Mouse (Mus musculus) cerebellum, adult 9-11 months (tissue): ENCODE results near the gene Best3.

Experiments used
- DNase-seq: peaks from one replicate; pipeline ENCODE4 v3.0.0; 2022

The Best3 gene

DNA sequence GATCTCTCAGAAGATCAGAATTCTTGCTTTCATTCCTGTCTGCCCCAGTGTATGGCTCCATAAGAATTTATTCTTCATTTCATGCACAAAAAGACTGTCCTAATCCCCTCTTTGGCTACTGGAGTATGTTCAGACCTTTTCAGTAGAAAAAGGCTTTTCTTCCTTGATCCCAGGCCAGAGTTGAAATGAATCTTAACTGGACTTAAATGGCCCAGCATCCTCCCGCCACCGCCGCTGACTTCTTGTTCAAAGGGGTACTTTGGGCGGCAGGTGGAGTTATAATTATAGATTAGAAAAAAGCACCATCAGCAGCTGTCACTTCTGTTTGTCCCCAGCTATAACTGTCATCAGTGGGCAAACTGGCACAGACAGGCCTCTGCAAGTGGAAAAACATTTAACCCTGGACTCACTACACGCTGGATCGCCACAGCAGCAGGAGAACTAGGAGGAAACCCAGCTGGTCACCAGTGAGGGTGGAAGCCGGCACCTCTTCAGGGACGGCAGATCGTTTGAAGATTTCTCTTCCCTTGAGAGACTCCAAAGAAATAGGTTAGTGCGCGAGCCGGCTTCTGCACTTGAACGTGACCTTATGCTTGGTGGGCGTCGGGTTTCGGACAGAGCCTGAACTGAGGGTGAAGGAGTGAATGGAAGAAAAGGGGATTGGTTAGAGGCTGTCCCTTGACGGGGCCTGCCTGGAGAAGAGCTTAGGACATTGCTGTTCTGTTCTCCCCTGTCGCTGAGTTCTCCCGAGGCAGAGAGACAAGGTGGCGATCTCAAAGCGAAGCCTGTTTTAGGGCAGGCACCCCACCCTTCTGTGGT is at the start of gene Best3:
Best3 (plus strand) TSS at position 51 of the 819 bp plus-strand sequence.
- DNase-seq, result no peak

GRCm38 (mm10) chr10:116943025-116943424 is 43.1 kb upstream of the Best3 start:
- DNase-seq, result no peak

DNA sequence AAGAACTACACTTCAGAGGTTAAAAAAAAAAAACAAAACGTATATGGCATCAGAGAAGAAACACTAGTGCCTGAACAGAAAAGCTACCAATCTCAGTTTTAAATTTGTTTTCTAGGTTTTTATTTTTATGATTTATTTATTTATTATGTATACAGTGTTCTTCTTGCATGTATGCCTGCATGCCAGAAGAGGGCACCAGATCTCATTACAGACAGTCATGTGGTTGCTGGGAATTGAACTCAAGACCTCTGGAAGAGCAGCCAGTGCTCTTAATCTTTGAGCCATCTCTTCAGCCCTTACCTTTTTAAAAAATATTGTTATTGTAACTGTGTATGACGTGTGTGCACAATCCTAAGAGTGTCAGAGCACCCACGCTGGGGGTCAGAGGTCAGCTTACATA is 42.0 kb upstream of the Best3 start:
- no peak for DNase-seq

- DNase-seq, result no peak
Measured at GRCm38 (mm10) chr10:116944940-116945339, 41.2 kb upstream of the Best3 start.

DNA sequence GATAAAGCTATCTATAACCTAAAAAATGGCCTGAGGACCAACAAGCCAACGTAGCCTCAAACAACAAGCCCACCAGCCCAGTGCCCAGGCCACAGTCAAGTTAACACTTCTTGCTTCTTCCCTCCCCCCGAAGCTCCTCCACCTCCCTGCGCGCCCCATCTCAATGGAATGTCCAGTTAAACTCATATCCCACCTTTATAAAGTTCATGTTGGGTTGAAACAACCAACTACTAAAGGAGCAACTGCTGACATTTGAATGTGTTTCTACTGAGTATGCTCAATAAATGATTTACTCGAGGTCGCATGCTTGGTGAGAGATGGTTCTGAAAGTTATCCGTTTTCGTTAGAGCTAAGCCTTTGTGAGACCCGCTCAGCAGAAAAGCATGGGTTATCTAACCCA is 37.7 kb upstream of the Best3 start:
- DNase-seq, result no peak

- peak; percentile 66 for DNase-seq
Measured at GRCm38 (mm10) chr10:116949111-116950008, 36.8 kb upstream of the Best3 start.

DNA sequence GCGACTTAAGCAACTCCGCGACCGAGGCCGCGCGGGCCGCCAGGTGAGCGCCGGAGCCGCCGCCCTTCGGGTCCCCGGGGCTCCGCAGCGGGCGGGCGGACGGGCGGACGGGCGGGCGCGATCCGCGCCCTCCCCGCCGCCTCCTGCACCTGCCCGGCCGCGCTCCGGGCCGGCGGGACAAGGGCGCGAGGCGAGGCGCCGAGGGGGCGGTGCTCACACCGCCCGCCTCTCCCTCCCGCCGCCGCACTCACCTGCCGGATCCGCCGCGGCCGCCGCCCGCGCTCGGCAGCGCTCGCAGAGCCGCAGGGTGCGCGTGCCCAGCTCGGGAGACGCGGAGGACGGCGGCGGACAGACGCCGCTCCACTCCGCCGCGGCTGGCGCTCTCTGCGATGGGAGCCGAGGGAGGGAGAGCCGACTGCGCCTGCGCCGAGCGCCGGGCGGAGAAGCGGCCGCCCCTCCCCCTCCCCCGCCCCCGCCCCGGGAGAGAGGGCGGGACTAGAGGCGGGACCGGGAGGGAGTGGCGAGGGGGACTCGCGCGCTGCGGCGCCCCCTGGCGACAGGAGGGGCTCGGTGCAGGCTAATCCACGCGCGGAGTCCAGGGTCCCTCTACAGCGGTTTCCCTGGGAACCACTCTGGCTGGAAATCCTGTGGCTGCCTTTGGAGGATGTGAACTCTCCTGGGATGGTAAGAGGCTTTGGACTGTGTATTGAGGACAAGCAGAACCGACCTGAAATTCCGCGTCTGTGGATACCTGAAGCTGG is 35.9 kb upstream of the Best3 start, which contains the start of gene Rab3ip:
Rab3ip (minus strand) TSS at position 761 of the 761 bp plus-strand sequence.
- peak; percentile 91 for DNase-seq

DNA sequence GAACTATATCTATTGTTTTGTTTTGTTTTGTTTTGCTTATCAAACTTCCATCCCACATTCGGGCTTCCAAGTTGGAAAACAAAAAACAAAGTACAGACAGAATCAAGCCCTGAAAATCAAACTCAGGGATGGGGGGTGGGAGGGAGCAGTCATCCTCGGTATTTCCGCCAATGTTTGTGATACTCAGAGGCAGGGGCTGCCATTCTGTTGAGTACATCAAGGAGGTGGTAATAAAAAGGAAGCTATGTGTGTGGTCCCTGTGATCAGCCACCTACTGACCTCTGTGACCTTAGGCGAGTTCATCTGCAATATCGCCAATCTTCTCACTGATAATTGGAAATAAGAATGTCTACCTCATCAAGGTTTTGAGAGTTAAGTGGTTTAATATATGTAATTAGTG is 35.2 kb upstream of the Best3 start:
- peak; percentile 41 for DNase-seq

DNA sequence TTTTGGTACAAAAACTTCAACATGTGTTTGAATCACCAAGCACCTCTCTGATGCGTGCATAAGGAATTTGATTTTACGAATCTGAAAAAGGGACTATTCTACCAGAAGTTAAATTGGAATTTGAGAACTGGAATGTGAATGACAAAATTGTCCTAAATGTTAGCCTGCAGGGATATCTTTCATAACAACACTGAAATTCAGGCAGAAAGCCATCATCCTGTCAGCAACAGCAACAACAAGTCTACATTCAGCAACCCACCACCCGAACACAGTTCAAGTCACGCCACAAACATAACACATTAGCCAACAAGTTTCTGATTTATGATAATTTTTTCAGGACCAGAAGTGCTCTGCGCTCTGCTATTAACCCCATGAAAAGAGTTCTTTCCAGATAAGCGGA is 30.9 kb upstream of the Best3 start:
- no peak for DNase-seq

DNA sequence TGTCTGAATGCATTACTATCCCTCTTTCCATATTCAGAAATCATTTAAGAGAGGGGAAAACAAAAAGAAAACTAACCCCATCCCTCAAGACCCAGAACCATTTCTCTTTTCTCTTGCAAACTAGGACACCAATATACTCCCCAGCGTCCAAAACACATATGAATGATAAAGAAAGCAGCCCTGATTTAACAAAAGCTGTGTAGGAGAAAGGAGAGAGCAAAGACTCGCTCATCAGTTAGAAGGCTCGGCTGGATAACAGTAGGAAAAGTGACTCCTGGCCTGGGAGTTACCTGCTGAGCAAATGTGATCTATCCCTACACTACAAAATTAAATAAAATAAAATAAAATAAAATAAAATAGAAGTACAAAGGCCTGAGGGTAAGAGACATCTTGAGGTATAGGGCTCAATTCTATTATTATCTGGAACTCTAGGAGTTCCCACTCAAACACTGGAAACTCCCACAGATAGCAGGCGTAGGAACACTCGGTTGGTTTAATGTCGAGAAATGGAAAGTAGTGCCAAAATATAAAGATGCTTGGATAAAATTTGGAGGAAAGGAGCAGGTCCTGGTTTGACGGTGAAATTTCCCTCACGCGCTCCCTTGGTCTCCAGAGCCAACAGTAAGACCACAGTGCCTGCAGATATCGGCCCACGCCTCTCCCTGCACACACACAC is 29.5 kb upstream of the Best3 start:
- DNase-seq, result no peak

DNA sequence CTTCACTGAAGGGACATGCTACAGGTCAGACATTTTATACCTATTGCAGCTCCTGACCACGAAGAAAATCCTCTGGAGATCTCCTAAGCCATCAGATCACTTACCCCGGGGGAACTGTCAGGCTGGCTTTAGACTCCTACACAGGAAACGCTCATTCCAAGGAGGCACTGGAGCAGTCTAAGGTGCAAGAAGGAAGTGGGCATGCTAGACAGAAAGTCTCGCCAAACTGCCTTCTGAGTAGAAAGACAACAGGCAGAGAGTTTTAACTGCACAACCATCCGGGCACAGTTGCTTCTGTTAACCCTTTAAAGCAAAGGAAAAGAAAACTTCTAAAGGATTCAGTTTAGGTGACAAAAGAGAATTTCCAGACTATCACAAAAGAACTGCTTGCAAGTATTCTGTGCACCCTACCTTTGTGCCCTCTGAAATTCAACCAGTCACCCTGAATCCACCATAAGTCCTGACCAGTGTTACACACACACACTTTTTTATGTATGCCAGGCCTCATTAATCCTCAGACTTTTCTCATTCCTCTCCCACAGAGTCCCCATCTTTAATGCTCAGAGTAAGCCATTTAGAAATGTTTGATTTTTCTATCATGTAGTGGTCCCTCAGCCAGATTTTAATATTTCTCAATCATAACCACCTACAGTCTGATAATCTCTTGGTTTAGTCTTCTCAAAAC is 28.1 kb upstream of the Best3 start:
- DNase-seq, result no peak

DNA sequence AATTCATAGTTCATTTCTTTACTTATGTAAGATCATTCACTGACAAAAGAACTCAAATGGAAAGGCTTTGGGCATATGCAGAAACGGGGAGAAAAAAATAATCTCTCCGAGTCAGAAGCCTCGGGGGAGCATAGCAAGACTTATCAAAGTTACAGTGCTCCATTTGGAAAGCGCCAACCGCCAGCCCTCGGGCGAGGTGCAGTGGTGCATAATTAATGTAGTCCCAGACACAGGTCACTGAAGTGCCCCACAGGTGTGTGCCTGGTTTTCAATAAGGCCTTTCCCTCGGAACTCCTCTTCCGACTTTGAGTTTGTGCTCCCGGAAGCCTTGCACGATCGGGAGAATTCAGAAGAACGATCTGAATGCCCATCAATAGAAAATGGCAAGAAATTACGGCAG is 24.0 kb upstream of the Best3 start:
- no peak for DNase-seq

DNA sequence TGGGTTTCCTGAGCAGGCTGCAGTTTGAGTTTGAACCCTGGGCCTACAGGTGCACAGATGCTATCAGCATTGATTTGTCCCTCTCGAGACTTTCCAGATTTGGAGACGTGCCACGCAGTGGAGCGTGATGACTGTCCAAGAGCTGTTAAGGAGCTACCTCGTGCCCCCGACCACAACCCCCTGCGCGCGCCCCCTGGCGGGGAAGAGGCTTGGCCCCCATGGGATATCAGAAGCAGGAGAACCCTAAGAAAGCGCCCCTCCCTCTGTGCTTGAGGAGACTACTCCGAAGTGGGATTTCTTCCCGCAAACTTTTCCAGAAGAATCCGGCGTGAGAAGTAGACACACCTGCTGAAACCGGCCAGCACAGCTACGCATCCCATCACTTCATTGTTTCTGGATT is 23.3 kb upstream of the Best3 start:
- no peak for DNase-seq

GRCm38 (mm10) chr10:116964084-116964483 is 22.0 kb upstream of the Best3 start:
- DNase-seq, result no peak

DNA sequence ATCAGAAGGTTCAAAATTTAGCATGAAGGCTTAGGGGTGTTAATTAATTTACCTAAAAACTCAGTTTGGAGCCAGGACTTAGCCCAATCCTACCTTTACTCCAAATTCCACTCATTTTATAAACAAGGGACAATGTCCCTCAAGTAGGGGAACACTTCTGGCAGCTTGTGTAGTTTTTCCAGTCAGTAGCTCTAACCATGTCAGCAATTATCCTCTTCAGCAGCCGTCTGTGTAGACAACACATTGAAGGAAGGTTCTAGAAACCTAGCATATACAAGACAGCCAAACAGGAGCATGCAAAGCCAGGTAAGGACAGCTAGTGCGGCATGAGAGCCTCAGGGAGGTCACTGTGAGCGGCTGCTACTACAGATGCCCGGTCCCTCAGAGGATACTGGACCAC is 21.5 kb upstream of the Best3 start:
- no peak for DNase-seq

GRCm38 (mm10) chr10:116965297-116965696 is 20.8 kb upstream of the Best3 start:
- DNase-seq, result no peak

DNA sequence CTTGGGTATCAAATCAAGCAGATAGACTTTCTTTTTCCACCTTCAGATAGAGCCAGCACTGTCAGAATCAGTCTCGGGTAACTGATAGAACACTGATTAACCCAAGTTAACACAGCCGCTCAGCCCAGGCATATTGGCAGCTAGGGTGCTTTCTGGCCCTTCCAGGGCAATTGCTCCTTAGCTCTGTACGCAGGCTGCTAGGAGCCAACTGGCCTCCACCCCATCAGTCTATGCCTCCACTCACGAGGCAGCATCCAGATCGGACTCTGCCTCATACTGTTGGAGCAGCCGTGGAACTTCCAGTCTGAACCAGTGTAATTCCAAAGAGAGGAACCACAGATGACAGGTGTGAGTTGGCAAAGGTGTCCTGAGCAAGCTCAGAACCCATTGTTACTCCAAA is 20.0 kb upstream of the Best3 start:
- DNase-seq, result no peak

DNA sequence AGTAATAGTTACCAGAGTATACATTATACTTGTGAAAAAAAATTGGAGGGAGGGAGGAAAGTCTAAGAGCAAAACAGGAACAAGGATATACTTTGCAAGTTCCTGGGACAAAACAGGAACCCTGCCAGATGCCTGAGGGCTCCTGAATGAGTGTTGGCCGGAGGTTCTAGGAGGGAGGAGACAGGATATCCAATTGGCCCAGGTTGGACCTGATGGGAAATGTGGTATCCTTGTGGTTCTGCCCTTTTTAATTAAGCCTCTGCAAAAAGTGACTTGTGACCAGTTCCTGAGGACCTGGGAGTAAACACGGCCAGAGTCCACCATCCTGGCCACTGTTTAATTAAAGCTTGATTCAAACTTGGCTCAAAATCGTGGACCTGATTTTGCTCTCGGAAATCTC is 17.4 kb upstream of the Best3 start:
- DNase-seq, result no peak

DNA sequence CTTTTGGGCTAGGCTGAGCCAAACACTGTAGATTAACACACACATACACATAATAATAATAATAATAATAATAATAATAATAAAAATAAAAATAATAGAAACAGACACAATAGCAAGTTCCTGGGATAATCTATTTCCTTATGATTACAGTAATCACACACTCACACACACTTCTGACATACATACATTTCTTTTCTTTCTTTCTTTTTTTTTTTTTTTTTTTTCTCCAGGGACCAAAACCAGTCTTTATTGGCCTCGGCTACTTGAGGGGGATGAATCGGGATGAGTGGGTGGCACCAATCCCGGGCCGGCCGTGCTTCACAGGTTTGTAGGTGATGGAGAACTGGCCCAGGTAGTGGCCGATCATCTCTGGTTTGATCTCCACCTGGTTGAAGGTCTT is 13.6 kb upstream of the Best3 start, which contains the start of gene Gm10271:
Gm10271 (minus strand) TSS at position 101 of the 400 bp plus-strand sequence.
- DNase-seq, result no peak

- DNase-seq, result no peak
Measured at GRCm38 (mm10) chr10:116977455-116977854, 8.7 kb upstream of the Best3 start.

DNA sequence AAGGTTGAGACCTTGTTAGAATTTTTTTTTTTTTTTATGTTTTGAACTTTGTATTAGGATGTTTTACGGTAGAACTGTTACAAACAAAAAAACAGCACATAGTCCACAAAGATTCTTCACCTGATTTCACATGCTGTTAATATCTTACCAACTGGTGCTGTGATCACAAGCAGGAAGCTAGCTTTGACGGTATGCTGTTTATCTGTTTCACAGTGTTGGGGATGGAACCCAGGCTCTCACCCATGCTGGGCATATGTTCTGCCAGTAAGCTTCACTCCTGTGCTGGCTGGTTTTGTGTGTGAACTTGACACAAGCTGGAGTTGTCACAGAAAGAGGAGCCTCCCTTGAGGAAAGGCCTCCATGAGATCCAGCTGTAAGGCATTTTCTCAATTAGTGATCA is 8.3 kb upstream of the Best3 start:
- no peak for DNase-seq

DNA sequence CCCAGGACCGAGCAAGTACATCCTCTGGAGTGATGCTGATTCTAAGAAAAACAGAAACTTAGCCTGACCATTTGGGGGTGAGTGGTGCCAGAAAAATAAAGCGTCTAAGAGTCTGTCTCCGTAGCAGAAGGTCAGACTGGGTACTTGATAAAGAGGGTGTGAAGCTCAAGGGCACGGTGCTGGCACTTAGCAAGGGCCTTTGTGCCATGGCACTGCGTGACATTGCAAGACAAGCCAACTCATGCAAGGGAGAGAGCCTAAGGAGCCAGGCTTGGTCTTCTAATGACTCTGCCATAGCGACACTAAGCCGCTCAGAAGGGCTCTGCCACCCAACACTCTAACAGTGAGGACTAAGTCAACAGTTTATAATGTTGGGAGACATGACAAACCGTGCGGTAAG is 7.3 kb upstream of the Best3 start:
- DNase-seq, result no peak
